Mouse (Mus musculus) limb, embryonic 13.5 days (tissue): ENCODE results near the gene Crispld2. TPM values are rescaled to one million over a fixed set of nuclear protein-coding genes. Genes with fewer than 3 reads are reported as not detected.

Source experiments
- ATAC-seq: fragments of 200-750 bp; cut with Nextera tagmentation; 2 replicates; pipeline ENCODE4 v1.8.0; 2017; ENCODE audit warnings: low read depth, moderate number of reproducible peaks, moderate TSS enrichment; ENCODE audit not compliant: low FRiP score
- H3K27ac ChIP-seq: fragments of 300-500 bp; sonication (generic); 2 replicates; pipeline ENCODE4 v1.5.1; 2015; ENCODE audit warnings: inconsistent platforms, mild to moderate bottlenecking, moderate library complexity
- H3K27me3 ChIP-seq: fragments of 300-500 bp; sonication (generic); 2 replicates; pipeline ENCODE4 v1.6.1; 2015; ENCODE audit warnings: mild to moderate bottlenecking, inconsistent platforms
- H3K36me3 ChIP-seq: fragments of 300-500 bp; sonication (generic); 2 replicates; pipeline ENCODE4 v1.6.1; 2015; ENCODE audit warnings: inconsistent platforms, mild to moderate bottlenecking, moderate library complexity
- H3K4me1 ChIP-seq: fragments of 300-500 bp; sonication (generic); 2 replicates; pipeline ENCODE4 v1.6.1; 2015; ENCODE audit warnings: inconsistent platforms
- H3K4me2 ChIP-seq: fragments of 300-500 bp; sonication (generic); replicated peaks from 2 replicates; pipeline ENCODE4 v1.6.1; 2015; ENCODE audit warnings: inconsistent platforms, mild to moderate bottlenecking, moderate library complexity
- H3K4me3 ChIP-seq: fragments of 300-500 bp; sonication (generic); 2 replicates; pipeline ENCODE4 v1.5.1; 2015; ENCODE audit warnings: moderate library complexity, mild to moderate bottlenecking, inconsistent platforms
- H3K9ac ChIP-seq: fragments of 300-500 bp; sonication (generic); 2 replicates; pipeline ENCODE4 v1.6.1; 2015; ENCODE audit warnings: mild to moderate bottlenecking, inconsistent platforms
- H3K9me3 ChIP-seq: fragments of 300-500 bp; sonication (generic); 2 replicates; pipeline ENCODE4 v1.6.1; 2016; ENCODE audit warnings: inconsistent platforms
- WGBS: fragments of 180-500 bp; shearing (Covaris S2); methylation state at CpG from one replicate; pipeline ENCODE4 v1.1.7; 2015; 5-methylcytosine and 5-hydroxymethylcytosine counted together
- polyA plus RNA-seq: library from polyadenylated mRNA; unstranded; fragments of >200 nt; fragmentation: Nextera tagmentation; extraction: Ambion mirVana; gene quantifications from 2 replicates; pipeline ENCODE4 v1.2.1, GENCODE M21; 2015

Crispld2 gene
- polyA plus RNA-seq, 1 experiment from 2014 or later = 7.1 TPM

DNA sequence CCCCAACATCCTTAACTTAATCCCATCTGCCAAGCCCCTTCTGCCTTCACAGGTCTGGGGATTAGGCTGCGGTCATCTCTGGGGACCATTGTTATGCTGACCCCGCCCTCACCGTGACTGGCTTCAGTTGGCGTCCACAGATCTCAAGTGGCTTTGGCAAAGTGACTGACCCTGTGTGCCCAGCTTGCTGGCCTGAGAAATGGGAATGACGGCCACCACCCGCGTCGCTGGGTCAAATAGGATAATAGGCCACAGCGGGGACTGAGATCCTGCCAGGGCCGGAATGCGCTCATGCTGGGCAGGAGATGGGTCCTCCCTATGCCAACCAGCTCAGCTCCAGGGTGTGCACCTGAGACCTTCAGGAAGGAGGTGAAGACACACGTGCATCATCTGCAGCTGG lies 46.5 kb downstream of the Crispld2 start:
- H3K9me3 ChIP-seq = no peaks in the 10 kb centered on the region
- 92% methylated on average over 12 of the region's 12 CpGs for WGBS
- no peaks in the 10 kb centered on the region for H3K27me3 ChIP-seq
- H3K4me3 ChIP-seq = no peak overlapping the region
- no peak overlapping the region for H3K27ac ChIP-seq
- no peak overlapping the region for H3K9ac ChIP-seq
- no peaks in the 10 kb centered on the region for H3K36me3 ChIP-seq
- no peak overlapping the region for H3K4me2 ChIP-seq
- ATAC-seq = no peak
- peaks cover 11% of the 10 kb centered on the region; the same call in 1 of the 2 replicates for H3K4me1 ChIP-seq

DNA sequence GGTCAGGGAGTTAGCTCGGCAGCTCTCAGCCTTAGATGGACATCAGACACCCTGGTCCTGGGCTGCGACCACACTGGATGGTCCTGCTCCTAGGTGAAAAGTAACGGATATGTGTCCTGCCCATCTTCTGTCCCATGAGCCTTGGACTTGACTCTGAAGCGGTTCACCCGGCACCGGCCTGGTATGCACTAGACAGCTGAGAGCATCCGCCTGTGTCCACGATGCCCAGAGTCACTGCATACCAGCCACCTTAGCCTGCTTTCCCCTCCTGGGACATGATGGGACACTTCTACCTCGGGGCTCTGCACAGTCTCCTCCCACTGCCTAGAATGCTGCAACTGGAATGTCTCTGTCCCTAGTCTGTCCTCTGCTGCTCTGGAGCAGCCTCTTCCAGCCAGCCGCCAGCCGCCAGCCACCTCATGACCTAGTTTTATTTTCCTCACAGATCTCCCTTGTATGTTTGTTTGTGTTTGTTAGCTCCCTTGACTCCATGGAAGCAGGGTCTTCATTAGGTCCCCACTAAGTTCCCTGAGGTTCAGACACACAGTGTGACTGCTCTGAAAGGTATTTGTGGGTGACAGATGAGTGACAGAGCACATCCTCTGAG lies 47.2 kb downstream of the Crispld2 start:
- no peak overlapping the region for H3K4me3 ChIP-seq
- H3K36me3 ChIP-seq = no peaks in the 10 kb centered on the region
- no peaks in the 10 kb centered on the region for H3K27me3 ChIP-seq
- H3K4me1 ChIP-seq = peaks cover 7% of the 10 kb centered on the region; the same call in 1 of the 2 replicates
- WGBS = 72% methylated on average over 11 of the region's 11 CpGs
- no peak for ATAC-seq
- no peak overlapping the region for H3K9ac ChIP-seq
- H3K4me2 ChIP-seq = no peak overlapping the region
- no peak overlapping the region for H3K27ac ChIP-seq
- H3K9me3 ChIP-seq = no peaks in the 10 kb centered on the region

DNA sequence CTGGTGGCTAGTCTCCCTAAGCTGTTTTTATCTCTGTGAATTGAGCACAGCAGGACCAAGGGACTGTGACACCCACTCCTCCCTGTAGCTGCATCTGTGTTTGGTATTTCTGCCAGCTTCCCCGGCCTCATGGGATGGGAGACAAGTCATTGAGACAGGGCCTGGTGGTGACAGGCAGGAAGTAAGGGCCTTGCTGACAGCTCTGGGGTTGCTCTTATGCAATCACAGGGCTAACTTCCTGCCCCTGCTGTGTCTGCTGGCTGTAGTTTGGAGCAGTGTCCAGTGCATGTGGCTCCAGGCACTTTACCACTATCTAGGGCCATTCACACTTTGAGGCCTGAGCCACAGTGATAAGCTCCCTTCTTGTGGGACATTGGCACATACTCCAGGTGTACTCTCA lies 48.6 kb downstream of the Crispld2 start:
- Histone ChIP-seq H3K27me3 (no peaks in the 10 kb centered on the region), H3K9ac (no peak overlapping the region), H3K4me2 (no peak overlapping the region), H3K4me3 (no peak overlapping the region), H3K4me1 (peaks cover 12% of the 10 kb centered on the region), H3K36me3 (no peaks in the 10 kb centered on the region), H3K9me3 (no peaks in the 10 kb centered on the region), H3K27ac (no peak overlapping the region)
- no peak for ATAC-seq
- WGBS = 55% methylated on average over 1 of the region's 1 CpGs

- Histone ChIP-seq H3K36me3 (no peaks in the 10 kb centered on the region), H3K9me3 (no peaks in the 10 kb centered on the region), H3K4me2 (no peak overlapping the region), H3K27ac (no peak overlapping the region), H3K27me3 (no peaks in the 10 kb centered on the region), H3K4me3 (no peak overlapping the region), H3K9ac (no peak overlapping the region), H3K4me1 (peaks cover 19% of the 10 kb centered on the region)
- WGBS = 75% methylated on average over 10 of the region's 10 CpGs
- ATAC-seq = no peak
Measured at GRCm38 (mm10) chr8:120042542-120043312, 50.5 kb downstream of the Crispld2 start.

- ATAC-seq = no peak
- 94% methylated on average over 8 of the region's 8 CpGs for WGBS
- no peak overlapping the region for H3K27ac ChIP-seq
Measured at GRCm38 (mm10) chr8:120044907-120045306, 52.7 kb downstream of the Crispld2 start.

DNA sequence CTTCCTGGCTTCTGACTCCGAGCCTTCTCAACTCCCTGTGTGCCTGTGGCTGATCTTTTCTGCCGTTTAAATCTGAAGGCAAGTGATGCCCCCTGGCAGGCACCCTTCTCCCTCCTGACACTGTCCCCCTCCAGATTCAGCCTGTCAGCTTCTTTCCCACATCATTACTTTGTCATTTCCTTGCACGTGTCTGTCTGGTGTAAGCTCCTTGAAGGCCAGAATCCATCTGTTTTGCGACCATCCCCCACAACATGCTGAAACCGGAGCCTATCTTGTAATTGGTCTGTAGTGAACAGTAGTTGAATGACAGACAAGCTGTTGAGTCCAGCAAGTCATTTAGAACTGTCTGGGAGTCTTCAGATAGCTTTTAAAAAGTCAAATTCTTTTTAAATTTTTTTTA lies 53.2 kb downstream of the Crispld2 start:
- Histone ChIP-seq H3K4me2 (no peak overlapping the region), H3K9me3 (no peaks in the 10 kb centered on the region), H3K9ac (no peak overlapping the region), H3K36me3 (no peaks in the 10 kb centered on the region), H3K4me1 (peaks cover 23% of the 10 kb centered on the region), H3K27ac (no peak overlapping the region), H3K27me3 (no peaks in the 10 kb centered on the region), H3K4me3 (no peak overlapping the region)
- no peak for ATAC-seq
- WGBS = 26% methylated on average over 5 of the region's 5 CpGs

More at GRCm38 (mm10) chr8:120044907-120045306, 52.7 kb downstream of the Crispld2 start:
- Histone ChIP-seq H3K27me3 (no peaks in the 10 kb centered on the region), H3K9me3 (no peaks in the 10 kb centered on the region), H3K4me2 (no peak overlapping the region), H3K9ac (no peak overlapping the region), H3K36me3 (no peaks in the 10 kb centered on the region), H3K4me3 (no peak overlapping the region), H3K4me1 (peaks cover 21% of the 10 kb centered on the region)

DNA sequence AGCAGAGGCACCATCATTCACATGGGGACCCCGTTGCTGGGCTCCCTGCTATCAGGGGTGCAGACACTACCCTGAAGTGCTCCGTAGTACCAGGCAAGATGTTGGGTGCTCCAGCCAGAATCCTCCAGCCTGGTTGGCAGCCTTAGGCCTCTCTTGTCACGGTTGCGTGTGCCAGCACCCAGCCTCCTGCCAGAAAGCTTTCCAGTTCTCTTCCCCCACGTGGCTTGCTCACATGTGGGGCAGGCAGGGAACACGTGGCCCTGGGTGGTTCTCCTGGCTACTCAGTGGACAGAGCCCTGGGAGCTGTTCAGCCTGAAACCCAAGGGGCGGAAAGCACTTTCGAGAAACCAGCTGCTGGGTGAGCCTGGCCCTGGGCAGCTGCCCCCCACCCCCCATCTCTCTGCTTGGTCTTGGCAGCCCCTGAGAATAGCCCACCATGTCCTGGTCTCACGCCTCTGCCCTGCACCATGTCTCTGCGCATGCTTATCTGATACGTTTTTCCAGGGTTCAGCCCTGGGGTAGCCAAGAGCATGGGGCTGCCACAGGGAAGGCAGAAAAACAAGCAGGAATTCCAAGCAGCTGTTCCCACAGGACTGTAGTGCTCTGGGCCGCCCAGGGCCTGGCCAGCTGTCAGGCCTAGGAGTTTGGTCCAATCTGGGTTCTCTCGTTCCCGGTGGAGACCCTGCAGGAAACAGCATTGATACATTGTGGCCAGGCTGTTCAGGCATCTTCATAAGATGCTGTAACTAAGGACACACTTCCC lies 54.2 kb downstream of the Crispld2 start:
- Histone ChIP-seq H3K4me3 (no peak overlapping the region), H3K27me3 (no peaks in the 10 kb centered on the region), H3K4me1 (peaks cover 26% of the 10 kb centered on the region), H3K9ac (peak overlapping the region; percentile 15; the same call in 1 of the 2 replicates), H3K27ac (peak overlapping the region; percentile 55), H3K9me3 (no peaks in the 10 kb centered on the region), H3K4me2 (no peak overlapping the region), H3K36me3 (no peaks in the 10 kb centered on the region)
- WGBS = 49% methylated on average over 14 of the region's 14 CpGs
- ATAC-seq = peak; percentile 74

- WGBS = 62% methylated on average over 13 of the region's 13 CpGs
- ATAC-seq = no peak
Measured at GRCm38 (mm10) chr8:120049949-120050348, 57.7 kb downstream of the Crispld2 start.

GRCm38 (mm10) chr8:120050376-120050775 lies 58.1 kb downstream of the Crispld2 start:
- Histone ChIP-seq H3K9me3 (no peaks in the 10 kb centered on the region), H3K36me3 (no peaks in the 10 kb centered on the region), H3K4me2 (no peak overlapping the region), H3K27ac (no peak overlapping the region), H3K27me3 (no peaks in the 10 kb centered on the region), H3K4me1 (peaks cover 34% of the 10 kb centered on the region), H3K9ac (no peak overlapping the region), H3K4me3 (no peak overlapping the region)
- WGBS = 78% methylated on average over 10 of the region's 10 CpGs
- ATAC-seq = no peak

More at GRCm38 (mm10) chr8:120049949-120050348, 57.7 kb downstream of the Crispld2 start:
- H3K4me3 ChIP-seq = no peak overlapping the region
- peaks cover 37% of the 10 kb centered on the region for H3K4me1 ChIP-seq
- H3K9ac ChIP-seq = no peak overlapping the region; the same call in 1 of the 2 replicates
- H3K4me2 ChIP-seq = no peak overlapping the region
- no peak overlapping the region for H3K27ac ChIP-seq
- H3K9me3 ChIP-seq = no peaks in the 10 kb centered on the region
- H3K27me3 ChIP-seq = no peaks in the 10 kb centered on the region
- H3K36me3 ChIP-seq = no peaks in the 10 kb centered on the region

GRCm38 (mm10) chr8:120051006-120051405 lies 58.8 kb downstream of the Crispld2 start:
- WGBS = 35% methylated on average over 4 of the region's 4 CpGs
- no peak for ATAC-seq
- no peaks in the 10 kb centered on the region for H3K9me3 ChIP-seq
- H3K4me3 ChIP-seq = no peak overlapping the region
- H3K36me3 ChIP-seq = no peaks in the 10 kb centered on the region
- no peaks in the 10 kb centered on the region for H3K27me3 ChIP-seq
- no peak overlapping the region for H3K4me2 ChIP-seq
- no peak overlapping the region for H3K9ac ChIP-seq
- peaks cover 29% of the 10 kb centered on the region for H3K4me1 ChIP-seq
- no peak overlapping the region for H3K27ac ChIP-seq

- H3K4me3 ChIP-seq = no peak overlapping the region
- 69% methylated on average over 4 of the region's 4 CpGs for WGBS
- peaks cover 20% of the 10 kb centered on the region for H3K4me1 ChIP-seq
- no peak overlapping the region for H3K27ac ChIP-seq
- no peaks in the 10 kb centered on the region for H3K27me3 ChIP-seq
- H3K9ac ChIP-seq = no peak overlapping the region
- no peaks in the 10 kb centered on the region for H3K9me3 ChIP-seq
- no peaks in the 10 kb centered on the region for H3K36me3 ChIP-seq
- ATAC-seq = no peak
- H3K4me2 ChIP-seq = no peak overlapping the region
Measured at GRCm38 (mm10) chr8:120051908-120052307, 59.7 kb downstream of the Crispld2 start.

GRCm38 (mm10) chr8:120052318-120052717 lies 60.1 kb downstream of the Crispld2 start:
- Histone ChIP-seq H3K27me3 (no peaks in the 10 kb centered on the region), H3K4me2 (no peak overlapping the region), H3K9ac (no peak overlapping the region), H3K9me3 (no peaks in the 10 kb centered on the region), H3K4me3 (no peak overlapping the region), H3K36me3 (no peaks in the 10 kb centered on the region), H3K4me1 (peaks cover 19% of the 10 kb centered on the region), H3K27ac (no peak overlapping the region)
- WGBS = 70% methylated on average over 8 of the region's 8 CpGs
- no peak for ATAC-seq
